Mouse (Mus musculus): ENCODE results near the gene Atp5e. TPM values are rescaled to one million over a fixed set of nuclear protein-coding genes. Genes with fewer than 3 reads are reported as not detected.

The Atp5e gene
- polyA plus RNA-seq, 1 experiment from 2014 or later: 545 TPM

GRCm38 (mm10) chr2:174500814-174501503, 37.1 kb upstream of the Atp5e start:
- Histone ChIP-seq H3K9ac (replicated peaks) (no peak overlapping the region), H3K9me3 (ENCODE audit: low read length) (no peaks in the 10 kb centered on the region), H3K27me3 (ENCODE audit: insufficient read depth, low read length) (no peaks in the 10 kb centered on the region), H3K4me1 (ENCODE audit: insufficient read depth) (no peaks in the 10 kb centered on the region), H3K36me3 (replicated peaks; ENCODE audit: insufficient read depth, low read length) (no peaks in the 10 kb centered on the region), H3K4me3 (ENCODE audit: low read depth, low read length) (no peak overlapping the region), H3K4me2 (ENCODE audit: low read depth, low read length) (no peak overlapping the region), H3K27ac (ENCODE audit: low read depth) (no peak overlapping the region)
- DNase-seq (no peak), ATAC-seq (no peak)
- WGBS (ENCODE audit: insufficient replicate concordance): 84% methylated on average over 14 of the region's 14 CpGs
- TF ChIP-seq EP300 (IDR thresholded peaks at IDR 0.05; ENCODE audit: low read depth): no peak
- TF ChIP-seq CTCF (IDR thresholded peaks at IDR 0.05; ENCODE audit: low read depth): no peak

GRCm38 (mm10) chr2:174492858-174493257, 29.0 kb upstream of the Atp5e start:
- TF ChIP-seq CTCF (IDR thresholded peaks at IDR 0.05; ENCODE audit: low read depth): peak; percentile 66
- TF ChIP-seq EP300 (IDR thresholded peaks at IDR 0.05; ENCODE audit: low read depth): no peak
- ATAC-seq (no peak), DNase-seq (no peak)
- Histone ChIP-seq H3K9me3 (ENCODE audit: low read length) (0 out of 2 replicates have a peak, but pooled peaks cover 2% of the 10 kb centered on the region), H3K36me3 (replicated peaks; ENCODE audit: insufficient read depth, low read length) (no peaks in the 10 kb centered on the region), H3K27me3 (ENCODE audit: insufficient read depth, low read length) (no peaks in the 10 kb centered on the region), H3K4me2 (ENCODE audit: low read depth, low read length) (no peak overlapping the region), H3K9ac (replicated peaks) (no peak overlapping the region), H3K27ac (ENCODE audit: low read depth) (no peak overlapping the region), H3K4me1 (ENCODE audit: insufficient read depth) (no peaks in the 10 kb centered on the region), H3K4me3 (ENCODE audit: low read depth, low read length) (no peak overlapping the region)
- 55% methylated on average over 2 of the region's 2 CpGs for WGBS (ENCODE audit: insufficient replicate concordance)

GRCm38 (mm10) chr2:174487005-174487404, 23.1 kb upstream of the Atp5e start:
- TF ChIP-seq CTCF (IDR thresholded peaks at IDR 0.05; ENCODE audit: low read depth) (no peak), EP300 (IDR thresholded peaks at IDR 0.05; ENCODE audit: low read depth) (no peak)
- Histone ChIP-seq H3K4me1 (ENCODE audit: insufficient read depth) (no peaks in the 10 kb centered on the region), H3K9me3 (ENCODE audit: low read length) (no peaks in the 10 kb centered on the region), H3K27me3 (ENCODE audit: insufficient read depth, low read length) (no peaks in the 10 kb centered on the region), H3K4me3 (ENCODE audit: low read depth, low read length) (no peak overlapping the region), H3K36me3 (replicated peaks; ENCODE audit: insufficient read depth, low read length) (no peaks in the 10 kb centered on the region), H3K27ac (ENCODE audit: low read depth) (no peak overlapping the region), H3K4me2 (ENCODE audit: low read depth, low read length) (no peak overlapping the region), H3K9ac (replicated peaks) (no peak overlapping the region)
- ATAC-seq: peak; percentile 84
- no peak for DNase-seq
- 68% methylated on average over 5 of the region's 5 CpGs for WGBS (ENCODE audit: insufficient replicate concordance)

GRCm38 (mm10) chr2:174478746-174479145, 14.8 kb upstream of the Atp5e start:
- Histone ChIP-seq H3K27me3 (ENCODE audit: insufficient read depth, low read length) (no peaks in the 10 kb centered on the region), H3K9me3 (ENCODE audit: low read length) (no peaks in the 10 kb centered on the region), H3K4me2 (ENCODE audit: low read depth, low read length) (no peak overlapping the region), H3K4me3 (ENCODE audit: low read depth, low read length) (no peak overlapping the region), H3K9ac (replicated peaks) (no peak overlapping the region), H3K4me1 (ENCODE audit: insufficient read depth) (peaks cover 4% of the 10 kb centered on the region), H3K36me3 (replicated peaks; ENCODE audit: insufficient read depth, low read length) (no peaks in the 10 kb centered on the region), H3K27ac (ENCODE audit: low read depth) (no peak overlapping the region)
- no peak for DNase-seq
- 69% methylated on average over 5 of the region's 5 CpGs for WGBS (ENCODE audit: insufficient replicate concordance)
- TF ChIP-seq EP300 (IDR thresholded peaks at IDR 0.05; ENCODE audit: low read depth) (no peak), CTCF (IDR thresholded peaks at IDR 0.05; ENCODE audit: low read depth) (no peak)
- no peak for ATAC-seq

- WGBS (ENCODE audit: insufficient replicate concordance): 80% methylated on average over 3 of the region's 3 CpGs
- H3K4me3 ChIP-seq (ENCODE audit: low read depth, low read length): no peak overlapping the region
- no peaks in the 10 kb centered on the region for H3K9me3 ChIP-seq (ENCODE audit: low read length)
- TF ChIP-seq CTCF (IDR thresholded peaks at IDR 0.05; ENCODE audit: low read depth) (no peak), EP300 (IDR thresholded peaks at IDR 0.05; ENCODE audit: low read depth) (no peak)
- no peak for DNase-seq
- peaks cover 10% of the 10 kb centered on the region for H3K4me1 ChIP-seq (ENCODE audit: insufficient read depth)
- H3K36me3 ChIP-seq (replicated peaks; ENCODE audit: insufficient read depth, low read length): no peaks in the 10 kb centered on the region
- ATAC-seq: no peak
- H3K9ac ChIP-seq (replicated peaks): no peak overlapping the region
- no peaks in the 10 kb centered on the region for H3K27me3 ChIP-seq (ENCODE audit: insufficient read depth, low read length)
- no peak overlapping the region for H3K4me2 ChIP-seq (ENCODE audit: low read depth, low read length)
- no peak overlapping the region for H3K27ac ChIP-seq (ENCODE audit: low read depth)
Observed at GRCm38 (mm10) chr2:174477543-174478319, 13.8 kb upstream of the Atp5e start.

- WGBS (ENCODE audit: insufficient replicate concordance): 80% methylated on average over 5 of the region's 5 CpGs
- ATAC-seq (no peak), DNase-seq (no peak)
- H3K36me3 ChIP-seq (replicated peaks; ENCODE audit: insufficient read depth, low read length): peaks cover 14% of the 10 kb centered on the region; the same call in 1 of the 2 replicates
- TF ChIP-seq EP300 (IDR thresholded peaks at IDR 0.05; ENCODE audit: low read depth) (no peak), CTCF (IDR thresholded peaks at IDR 0.05; ENCODE audit: low read depth) (no peak)
- H3K4me3 ChIP-seq (ENCODE audit: low read depth, low read length): peak overlapping the region; percentile 40
- H3K27ac ChIP-seq (ENCODE audit: low read depth): peak overlapping the region; percentile 82
- no peaks in the 10 kb centered on the region for H3K9me3 ChIP-seq (ENCODE audit: low read length)
- H3K4me1 ChIP-seq (ENCODE audit: insufficient read depth): peaks cover 35% of the 10 kb centered on the region
- H3K9ac ChIP-seq (replicated peaks): no peak overlapping the region; the same call in 1 of the 2 replicates
- H3K4me2 ChIP-seq (ENCODE audit: low read depth, low read length): peak overlapping the region; percentile 94
- no peaks in the 10 kb centered on the region for H3K27me3 ChIP-seq (ENCODE audit: insufficient read depth, low read length)
Observed at GRCm38 (mm10) chr2:174473550-174473927, 9.6 kb upstream of the Atp5e start.
